Mouse (Mus musculus) gastrocnemius, adult 8-10 months (tissue): Measurements from ENCODE around the gene Mdga1. TPM values are rescaled to one million over a fixed set of nuclear protein-coding genes. Genes with fewer than 3 reads are reported as not detected.

Experiments used
- DNase-seq, 2 experiments: peaks; one replicate each; pipeline ENCODE4 v3.0.0; 2022; ENCODE audit warnings: low spot score in 2 of 2
- total RNA-seq, 4 experiments: library from RNA; stranded (reverse); gene quantifications; 2 replicates each; pipeline ENCODE4 v1.2.4; 2022

Gene Mdga1
- total RNA-seq, 4 experiments from 2014 or later, result 12.1 to 28.3 (median 24.5) TPM

DNA sequence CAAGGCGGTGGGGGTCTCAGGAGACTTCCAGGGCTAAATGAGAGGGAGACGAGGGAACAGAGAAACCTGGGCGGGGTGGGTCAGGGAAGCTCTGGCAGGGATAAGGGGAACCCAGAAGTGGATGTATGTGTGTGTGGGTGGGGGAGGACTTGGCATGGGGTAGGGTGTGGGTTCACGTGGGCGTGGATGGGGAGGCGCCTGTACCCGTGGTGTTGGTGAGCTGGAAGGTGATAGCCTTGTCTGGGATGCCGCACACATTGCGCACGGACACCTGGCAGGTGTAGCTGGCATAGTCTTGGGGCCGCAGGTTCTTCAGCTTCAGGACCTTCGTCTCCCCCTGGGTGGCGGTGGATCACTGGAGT is 120.5 kb downstream of the Mdga1 start:
- DNase-seq, result no peak

DNA sequence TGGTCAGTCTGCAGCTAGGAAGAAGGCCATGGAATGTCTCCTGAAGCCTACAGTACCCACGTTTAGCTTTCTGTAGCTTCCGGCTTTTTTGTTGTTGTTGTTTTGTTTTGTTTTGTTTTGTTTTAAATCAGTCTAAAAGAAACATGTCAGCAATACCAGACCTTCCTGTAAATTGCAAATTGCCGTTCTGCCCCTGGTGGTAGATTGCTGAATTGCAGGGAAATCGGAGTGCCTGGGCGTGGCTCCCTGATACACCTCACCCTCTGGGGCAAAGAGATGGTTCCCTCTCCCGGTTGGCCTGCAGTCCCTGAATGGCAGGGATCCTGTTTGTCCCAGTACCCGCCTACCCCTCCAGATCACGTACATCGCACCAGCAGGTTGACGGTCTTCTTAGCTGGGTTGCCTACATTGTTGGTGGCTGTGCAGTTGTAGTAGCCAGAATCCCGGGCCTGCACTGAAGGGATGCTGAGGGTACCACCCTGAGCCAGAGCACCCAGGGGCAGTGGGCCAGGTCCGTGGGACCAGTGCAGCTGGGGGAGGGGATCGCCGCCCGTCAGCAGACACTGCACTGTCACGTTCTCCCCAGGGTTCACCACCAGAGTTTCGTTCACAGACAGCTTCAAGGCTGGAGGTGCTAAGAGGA is 121.0 kb downstream of the Mdga1 start:
- DNase-seq, result peak; percentile 42 to 44

DNA sequence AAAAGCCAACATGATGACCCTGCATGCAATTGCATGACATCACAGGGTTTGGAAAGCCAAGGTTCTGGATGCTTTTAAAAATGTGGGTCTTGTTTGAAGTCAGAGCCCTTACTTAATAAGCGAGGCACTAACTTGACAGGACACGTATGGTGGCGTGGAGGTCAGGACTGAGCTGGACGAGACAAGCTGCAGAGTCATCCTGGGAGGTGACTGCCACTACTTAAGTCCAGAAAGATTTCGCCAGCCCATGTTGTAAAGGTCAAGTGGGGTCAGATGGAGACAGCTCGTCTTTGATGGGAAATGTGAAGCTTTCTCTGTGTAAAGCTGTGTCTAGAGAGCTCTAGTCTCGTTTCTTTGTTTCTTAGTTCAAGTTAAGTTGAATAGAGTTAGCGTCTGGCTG is 122.6 kb downstream of the Mdga1 start:
- DNase-seq, result no peak

DNA sequence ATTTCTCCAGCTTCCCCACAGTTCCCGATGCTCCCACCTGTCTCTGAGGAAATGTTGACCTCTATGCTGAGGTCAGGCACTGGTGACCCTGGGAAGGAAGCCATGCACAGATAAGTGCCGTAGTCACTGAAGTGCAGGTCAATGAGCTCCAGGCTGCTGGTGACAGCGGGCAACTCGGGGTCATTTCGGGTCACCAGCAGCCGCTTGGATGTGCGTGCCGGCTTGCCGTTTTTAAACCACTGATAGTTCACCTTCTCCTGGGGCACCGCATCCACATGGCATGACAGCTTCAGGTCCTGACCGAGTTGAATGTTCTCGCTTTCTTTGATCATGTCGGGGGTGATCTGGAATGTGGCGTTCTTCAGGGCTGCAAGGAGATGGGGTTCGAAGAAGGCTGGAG is 123.6 kb downstream of the Mdga1 start:
- no peak for DNase-seq

DNA sequence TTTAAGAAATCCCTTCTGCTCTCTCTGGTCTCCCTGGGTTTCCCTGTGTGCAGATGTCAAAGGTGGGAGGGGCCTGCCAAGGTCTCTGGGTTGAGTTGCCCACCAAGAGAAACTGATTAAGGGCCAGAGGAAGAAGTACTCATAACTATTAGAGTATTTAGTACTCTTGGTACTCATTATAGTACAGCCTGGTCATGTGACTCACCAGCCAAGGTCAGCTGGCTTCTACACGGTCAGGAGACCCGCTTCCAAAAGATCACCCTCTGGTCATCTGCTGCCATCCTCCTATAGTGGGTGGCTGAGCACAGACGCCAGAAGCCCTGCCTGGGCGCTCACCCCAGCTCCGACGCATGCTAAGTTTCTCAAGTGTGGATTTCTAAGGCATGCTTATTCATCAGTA is 124.9 kb downstream of the Mdga1 start:
- DNase-seq, result no peak

DNA sequence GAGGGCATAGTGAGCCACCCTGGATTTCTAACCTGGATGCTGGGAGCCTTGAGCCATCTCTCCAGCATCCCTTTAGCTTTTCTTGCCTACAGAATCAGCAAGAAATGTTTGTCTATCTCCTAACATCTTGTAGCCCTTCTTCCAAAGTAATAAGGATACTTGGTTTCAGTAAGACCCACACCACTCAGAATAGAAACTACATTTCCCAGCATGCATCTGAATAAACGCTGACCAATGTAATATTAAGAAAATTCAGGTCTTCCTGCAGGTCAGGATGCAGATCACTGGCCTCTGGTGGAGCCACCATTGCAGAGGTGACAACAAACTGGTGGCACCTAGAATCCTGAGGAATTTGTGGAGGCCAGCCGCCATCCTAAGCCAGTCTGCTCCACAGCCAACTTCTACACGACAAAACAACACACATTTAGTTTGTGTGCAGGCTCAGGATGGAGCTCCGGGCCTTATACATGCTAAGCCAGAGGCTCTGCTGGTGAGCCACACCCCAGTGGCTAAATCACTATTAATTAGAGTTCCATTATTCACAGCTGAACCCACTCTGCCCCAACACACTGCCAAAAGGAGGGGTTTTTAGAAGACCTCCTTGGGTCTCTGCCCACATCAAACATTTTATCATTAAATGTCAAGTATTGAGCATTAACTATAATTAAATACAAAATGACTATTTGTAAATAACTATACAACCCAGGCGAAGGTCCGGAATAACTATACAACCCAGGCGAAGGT is 126.3 kb downstream of the Mdga1 start:
- DNase-seq, result no peak

DNA sequence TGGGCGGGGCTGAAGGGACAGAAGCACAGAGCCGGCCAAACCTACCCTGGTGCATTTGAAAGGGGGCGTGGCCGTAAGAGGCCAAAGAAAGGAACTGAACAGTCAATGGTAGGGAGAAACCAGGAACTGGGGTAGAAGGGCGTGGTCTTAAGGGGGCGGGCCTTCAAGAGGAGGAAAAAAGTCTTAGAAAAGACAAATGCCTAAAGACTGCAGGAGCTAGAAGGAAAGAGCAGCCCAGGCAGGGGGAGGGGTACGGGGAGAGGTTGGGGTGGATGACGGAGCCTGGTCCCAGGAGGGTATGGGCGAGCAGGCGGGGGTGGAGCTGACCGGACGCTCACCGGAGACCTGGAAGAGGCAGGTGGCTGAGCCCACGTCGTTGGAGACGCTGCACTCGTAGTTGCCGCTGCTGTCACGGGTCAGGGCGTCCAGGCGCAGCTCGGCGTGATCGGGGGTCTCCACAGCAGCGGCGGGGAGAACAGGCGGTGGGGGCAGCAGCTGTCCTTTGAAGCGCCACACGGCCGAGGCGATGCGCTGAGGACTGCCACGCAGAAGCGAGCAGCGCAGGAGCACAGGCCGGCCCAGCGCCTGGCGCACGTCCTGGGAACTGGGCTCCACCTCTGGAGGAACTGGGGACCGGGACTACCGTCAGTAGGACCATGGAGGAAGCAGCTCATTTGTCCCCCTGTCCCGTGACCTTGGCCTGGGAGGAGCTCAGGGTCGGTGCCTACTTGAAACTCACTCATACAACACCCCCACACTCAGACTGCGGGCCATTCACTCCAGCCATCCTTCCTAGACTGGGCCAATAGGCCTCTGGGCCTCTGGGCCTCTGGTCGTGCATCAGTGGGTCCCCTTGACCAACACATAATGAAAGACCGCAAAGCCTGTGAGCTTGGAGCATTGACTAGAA is 127.9 kb downstream of the Mdga1 start:
- DNase-seq, result peak in 1 of 2 experiments; percentile 37

DNA sequence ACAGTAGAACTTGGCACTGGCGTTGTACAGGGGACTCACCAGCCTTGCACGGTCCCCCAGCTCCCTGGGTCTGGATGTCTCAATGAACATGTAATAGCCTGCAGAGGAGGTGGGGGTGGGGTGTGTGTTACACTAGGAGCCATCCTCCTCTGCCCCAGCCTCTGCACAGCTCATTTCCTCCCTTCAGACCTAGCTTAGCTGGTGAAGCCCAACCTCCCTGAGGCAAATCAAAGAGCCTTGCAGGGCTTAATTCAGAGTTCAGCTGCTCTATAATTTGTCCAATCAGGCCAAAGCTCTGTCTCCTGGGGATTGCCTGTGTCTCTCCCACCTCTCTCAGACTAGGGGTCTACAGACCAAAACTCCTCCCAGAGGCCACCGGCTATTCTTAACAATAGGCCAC is 131.9 kb downstream of the Mdga1 start:
- DNase-seq, result no peak

DNA sequence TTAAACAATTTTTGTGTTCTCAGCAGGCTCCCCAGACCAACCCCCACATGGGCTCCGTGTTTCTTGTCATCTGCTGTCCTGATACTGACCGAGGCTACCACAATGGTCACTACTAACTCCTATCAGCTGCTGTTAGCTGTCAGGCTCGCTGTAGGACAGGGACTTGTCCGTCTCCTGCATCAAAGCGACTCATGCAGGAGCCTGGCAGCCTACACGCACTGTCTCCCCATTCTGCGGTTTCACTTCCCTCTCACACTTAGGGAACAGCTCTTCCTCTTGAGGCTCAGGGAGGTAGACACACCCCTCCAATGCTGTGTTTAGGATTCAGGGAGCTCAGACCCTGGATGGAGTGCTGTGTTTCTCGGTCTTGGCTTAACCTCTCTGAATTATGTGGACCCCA is 132.4 kb downstream of the Mdga1 start:
- DNase-seq, result no peak

DNA sequence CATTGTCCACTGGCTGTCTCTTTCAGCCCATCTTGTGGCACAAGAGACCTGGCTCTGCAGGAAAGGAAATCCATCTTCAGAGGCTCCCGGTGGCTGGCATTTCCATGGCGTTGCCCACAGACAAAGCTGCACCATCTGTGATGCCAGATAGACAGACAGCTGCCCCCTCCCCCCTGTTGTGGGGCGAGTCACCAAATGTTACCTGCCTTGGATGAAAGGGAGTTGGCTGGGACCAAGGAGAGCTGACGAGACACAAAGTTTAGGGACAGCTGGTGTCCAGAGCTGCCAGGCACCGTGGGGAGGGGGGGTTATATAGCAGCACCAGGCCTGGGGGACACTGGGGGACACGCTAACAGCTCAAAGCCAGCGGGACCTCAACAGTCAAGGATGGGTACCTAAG is 135.1 kb downstream of the Mdga1 start:
- no peak for DNase-seq

DNA sequence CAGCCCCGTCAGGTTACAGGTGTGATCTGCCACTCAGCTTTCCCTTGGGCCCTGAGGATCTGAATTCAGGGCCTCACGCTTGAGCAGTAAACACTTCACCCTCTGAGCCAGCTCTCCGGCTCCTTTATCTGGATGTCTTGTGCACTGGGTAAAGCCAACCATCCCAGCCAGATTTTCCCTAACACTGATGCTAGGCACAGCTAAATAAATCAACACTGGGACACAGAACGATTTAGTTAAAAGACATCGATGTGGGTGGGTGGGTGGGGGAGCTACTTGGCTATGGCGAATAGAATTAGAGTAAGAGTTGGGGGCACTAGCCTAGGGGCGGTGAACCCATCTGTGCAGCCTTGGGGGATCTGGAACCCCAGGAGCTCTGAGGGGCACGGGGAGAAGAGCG is 135.6 kb downstream of the Mdga1 start:
- DNase-seq, result no peak

DNA sequence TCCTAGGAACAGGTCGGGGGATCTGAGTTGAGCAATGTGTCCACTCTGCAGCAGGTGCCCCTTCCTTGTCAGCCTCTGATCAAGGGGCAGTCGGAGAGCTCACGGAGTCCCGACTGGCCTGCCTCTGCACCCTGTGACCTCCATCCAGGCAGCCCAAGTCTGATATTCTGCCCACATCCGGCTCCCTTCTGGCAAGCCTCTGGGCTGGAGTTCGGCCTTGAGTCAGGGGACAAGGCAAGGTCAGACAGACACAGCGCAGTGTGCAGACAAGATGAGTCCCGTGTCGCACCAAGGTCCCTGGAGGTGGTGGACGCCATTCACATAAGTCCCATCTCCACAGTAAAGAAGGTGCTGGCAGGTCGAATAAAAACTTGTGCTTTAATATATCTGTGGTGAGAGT is 138.2 kb downstream of the Mdga1 start:
- DNase-seq, result no peak

DNA sequence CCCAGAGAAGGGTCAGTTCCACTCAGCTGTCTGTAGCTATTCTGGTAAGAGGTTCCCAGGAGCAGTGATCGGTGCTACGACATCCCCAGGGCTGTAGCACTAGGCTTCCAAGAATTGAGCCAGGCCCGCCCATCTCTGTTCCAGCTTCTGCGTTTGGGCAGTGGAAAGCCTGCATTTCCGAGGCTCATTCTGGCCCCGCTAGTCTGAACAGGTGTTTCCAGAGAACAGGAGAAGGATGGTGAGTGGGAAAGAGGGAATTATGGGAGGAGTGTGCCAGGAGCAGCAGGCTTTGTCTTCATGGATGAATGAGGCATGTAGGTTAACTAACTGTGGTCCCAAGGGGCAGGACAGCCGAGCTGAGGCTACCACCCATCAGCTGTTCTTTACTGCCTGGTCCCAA is 140.8 kb downstream of the Mdga1 start:
- peak in 1 of 2 experiments; percentile 27 for DNase-seq

DNA sequence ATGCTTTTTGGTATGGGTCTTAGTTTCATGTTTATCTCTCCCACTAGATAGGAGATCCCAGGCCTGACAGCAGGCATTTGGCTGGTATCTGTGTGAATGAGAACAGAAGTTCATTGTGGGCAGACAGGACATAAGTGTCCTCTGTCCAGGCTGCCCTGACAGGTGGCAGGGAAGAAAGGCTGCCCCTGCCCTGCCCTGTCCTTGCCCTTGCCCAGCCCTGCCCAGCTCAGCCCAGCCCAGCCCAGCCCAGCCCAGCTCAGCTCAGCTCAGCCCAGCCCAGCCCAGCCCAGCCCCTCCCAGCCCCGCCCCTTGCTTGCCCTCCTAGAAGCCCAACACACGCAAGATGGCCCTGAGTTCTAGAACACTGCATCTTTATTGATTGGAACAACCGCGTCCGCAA is 142.3 kb downstream of the Mdga1 start:
- no peak for DNase-seq

DNA sequence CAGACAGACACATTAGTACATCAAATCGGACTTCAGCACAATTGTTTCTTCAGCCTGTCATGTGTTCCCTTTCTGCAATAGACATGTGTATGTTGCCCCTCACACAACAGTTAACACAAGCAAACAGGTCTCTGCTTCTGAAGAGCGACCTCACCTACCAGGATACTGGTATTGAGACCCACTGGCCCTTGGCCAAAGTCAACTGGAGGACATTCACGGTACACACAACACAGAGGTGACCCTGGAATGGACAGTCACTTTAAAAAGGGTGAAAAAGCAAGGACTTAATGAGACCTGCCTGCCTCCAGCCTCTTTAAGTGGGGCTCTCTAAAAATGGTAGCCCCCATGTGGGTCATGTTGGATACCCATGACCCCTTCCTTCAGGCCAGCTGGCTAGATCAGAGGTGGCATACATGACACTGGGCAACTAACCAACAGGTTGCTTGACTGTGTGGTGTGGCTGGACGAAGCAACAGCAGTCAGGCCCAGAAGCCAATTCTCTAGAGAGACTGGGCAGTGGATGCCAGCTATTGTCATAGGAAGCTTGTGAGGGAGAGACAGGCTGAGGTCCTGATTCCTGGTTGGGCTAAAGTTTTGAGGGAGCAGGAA is 145.3 kb downstream of the Mdga1 start:
- no peak for DNase-seq

DNA sequence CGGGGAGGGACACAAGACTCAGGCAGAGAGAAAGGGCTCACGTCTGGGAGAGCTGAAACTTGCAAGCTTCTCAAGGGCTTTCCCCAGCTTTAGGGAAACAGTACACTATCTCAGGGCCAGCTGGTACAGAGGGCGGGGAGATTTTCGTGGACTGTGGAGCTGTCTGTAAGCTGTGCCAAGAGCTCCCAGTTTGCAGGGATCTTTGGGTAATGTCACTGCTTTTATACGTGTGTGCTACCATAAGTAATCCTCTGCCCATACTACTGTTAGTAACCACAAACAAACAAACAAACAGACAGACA is 145.7 kb downstream of the Mdga1 start:
- no peak for DNase-seq

DNA sequence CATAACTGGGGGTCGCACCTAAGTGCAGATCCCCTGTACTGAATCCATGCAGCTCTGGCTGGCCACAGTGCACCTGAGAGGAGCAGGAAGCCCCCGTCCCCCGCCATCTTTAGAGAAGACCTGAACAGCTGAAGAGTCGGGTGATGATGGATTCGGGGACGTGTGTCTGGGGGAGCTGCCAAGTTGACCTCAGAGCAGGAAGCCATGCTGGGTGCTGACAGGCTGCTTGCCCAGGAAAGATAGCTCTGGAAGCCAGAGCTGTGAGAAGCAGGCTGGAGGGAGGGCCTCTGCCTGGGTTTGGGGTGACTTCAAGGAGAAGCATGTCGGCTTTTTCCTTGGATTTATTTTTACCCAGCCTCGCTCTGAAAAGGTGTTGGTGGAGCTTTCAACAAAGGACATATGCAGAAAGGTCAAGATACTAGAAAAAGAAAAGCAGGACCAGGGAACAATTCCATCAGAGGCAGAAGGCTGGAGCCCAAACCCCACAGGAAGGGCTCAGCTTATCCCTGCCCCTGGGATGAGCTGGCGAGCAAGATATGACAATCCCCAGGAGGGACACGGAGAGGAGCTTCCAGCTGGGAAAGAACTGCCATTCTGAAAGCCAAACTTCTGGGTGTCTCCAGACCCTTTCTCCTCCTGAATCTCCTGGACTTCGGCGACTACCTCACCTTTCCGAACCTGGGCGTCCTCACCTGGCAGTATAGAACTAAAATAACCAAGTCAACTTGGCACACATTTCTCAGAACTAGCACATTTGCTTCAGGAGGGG is 146.3 kb downstream of the Mdga1 start:
- no peak for DNase-seq

DNA sequence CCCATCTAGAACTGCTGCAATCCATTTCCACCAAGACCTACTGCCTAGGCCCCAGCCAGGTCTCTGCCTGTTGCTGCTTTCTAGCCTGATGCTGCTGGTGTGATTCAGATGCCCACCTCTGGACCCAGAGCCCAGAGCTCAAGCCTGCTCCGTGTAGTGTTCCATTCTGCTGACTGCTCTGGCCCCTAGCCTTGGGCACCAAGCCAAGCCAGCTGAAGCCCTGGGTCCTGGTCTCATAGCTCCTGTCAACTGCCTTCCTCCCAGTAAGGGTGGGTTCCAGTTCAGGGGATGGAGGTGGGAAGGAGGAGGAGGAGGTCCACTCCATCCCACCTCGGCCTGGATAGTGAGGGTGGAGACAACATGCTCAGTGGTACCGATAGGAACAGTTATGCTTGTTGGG is 150.3 kb downstream of the Mdga1 start:
- no peak for DNase-seq

DNA sequence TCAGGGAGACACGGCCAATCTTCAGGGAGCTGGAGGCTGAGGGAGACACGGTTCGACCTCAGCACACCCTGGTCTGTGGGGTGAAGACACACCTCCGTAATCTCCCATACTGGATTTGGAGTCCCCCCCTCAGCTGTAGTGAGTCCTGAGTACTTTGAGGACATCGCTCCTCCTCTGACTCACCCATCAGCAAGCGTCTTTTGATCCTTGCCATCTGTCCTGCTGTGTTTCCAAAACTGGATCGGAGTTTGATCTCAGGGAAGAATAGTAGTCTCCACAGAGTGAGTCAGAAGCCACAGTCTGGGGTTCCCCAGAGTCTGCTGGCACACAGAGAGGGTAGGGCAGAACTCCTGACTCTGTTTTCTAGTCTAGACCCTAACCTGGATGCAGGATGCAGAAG is 150.9 kb downstream of the Mdga1 start:
- no peak for DNase-seq

DNA sequence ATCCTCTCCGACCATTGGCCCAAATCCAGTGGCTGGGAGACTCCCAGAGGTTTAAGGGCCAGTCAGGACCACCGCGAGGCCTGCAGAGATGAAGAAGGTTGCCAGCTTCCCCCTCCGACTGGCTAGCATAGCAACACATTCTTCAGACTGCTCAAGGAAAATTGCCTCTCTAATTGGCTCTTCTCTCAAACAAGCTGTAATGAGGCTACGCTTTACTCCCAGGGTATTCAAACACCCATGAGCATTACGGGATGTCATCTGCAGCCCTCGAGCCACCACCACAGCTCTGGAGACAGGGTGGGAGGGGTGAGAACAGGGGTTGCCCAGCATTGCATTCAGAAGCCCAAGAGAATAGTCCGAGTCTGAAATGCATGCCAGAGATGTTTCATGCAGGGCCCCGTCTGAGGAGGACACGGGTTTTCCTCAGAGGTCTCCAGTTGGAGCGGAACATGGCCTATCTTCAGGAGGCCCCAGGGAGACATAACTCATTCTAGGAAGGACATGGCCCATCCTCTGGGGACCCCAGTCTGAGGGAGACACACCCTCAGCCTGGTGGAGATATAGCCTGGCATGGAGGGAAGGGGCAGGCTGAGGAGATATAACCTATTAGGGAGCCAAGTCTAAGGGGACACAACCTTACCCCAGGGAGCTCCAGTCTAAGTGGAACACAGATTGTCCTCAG is 151.5 kb downstream of the Mdga1 start:
- DNase-seq, result no peak

DNA sequence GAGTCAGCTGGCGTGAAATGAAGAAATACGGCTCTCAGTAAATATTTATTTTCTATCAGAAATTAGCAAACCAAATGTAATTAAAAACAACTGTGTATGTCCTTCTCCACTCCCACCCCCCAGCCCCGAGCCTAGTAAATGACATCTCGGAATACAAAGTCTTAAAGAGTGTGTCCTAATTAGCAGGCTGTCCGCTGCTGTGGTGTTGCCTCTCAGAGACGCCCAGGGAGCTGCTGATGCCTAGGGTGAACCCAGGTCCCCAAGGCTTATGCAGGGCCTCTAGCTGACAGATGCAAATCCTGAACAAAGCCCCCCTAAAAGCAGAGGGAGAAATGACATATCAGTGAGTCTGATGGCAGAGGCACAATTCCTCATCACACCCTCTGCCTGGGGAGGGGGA is 155.1 kb downstream of the Mdga1 start:
- no peak for DNase-seq
